Mouse (Mus musculus) intestine, embryonic 15.5 days (tissue): ENCODE measurements around the gene Rfx6. TPM values are rescaled to one million over a fixed set of nuclear protein-coding genes. Genes with fewer than 3 reads are reported as not detected.

Experiments used
- ATAC-seq: fragments of 200-750 bp; cut with Nextera tagmentation; 2 replicates; pipeline ENCODE4 v1.8.0; 2017; ENCODE audit warnings: moderate TSS enrichment, moderate library complexity
- H3K27ac ChIP-seq: fragments of 300-500 bp; sonication (generic); 2 replicates; pipeline ENCODE4 v1.5.1; 2015; ENCODE audit warnings: mild to moderate bottlenecking, inconsistent platforms
- H3K27me3 ChIP-seq: fragments of 300-500 bp; sonication (generic); replicated peaks from 2 replicates; pipeline ENCODE4 v1.6.1; 2015; ENCODE audit warnings: inconsistent platforms
- H3K36me3 ChIP-seq: fragments of 300-500 bp; sonication (generic); 2 replicates; pipeline ENCODE4 v1.6.1; 2015; ENCODE audit warnings: inconsistent platforms
- H3K4me1 ChIP-seq: fragments of 300-500 bp; sonication (generic); replicated peaks from 2 replicates; pipeline ENCODE4 v1.6.1; 2015; ENCODE audit warnings: inconsistent platforms
- H3K4me2 ChIP-seq: fragments of 300-500 bp; sonication (generic); replicated peaks from 2 replicates; pipeline ENCODE4 v1.6.1; 2015; ENCODE audit warnings: mild to moderate bottlenecking, inconsistent platforms
- H3K4me3 ChIP-seq: fragments of 300-500 bp; sonication (generic); replicated peaks from 2 replicates; pipeline ENCODE4 v1.5.1; 2015; ENCODE audit warnings: inconsistent platforms
- H3K9ac ChIP-seq: fragments of 300-500 bp; sonication (generic); 2 replicates; pipeline ENCODE4 v1.6.1; 2015; ENCODE audit warnings: inconsistent platforms
- H3K9me3 ChIP-seq: fragments of 300-500 bp; sonication (generic); 2 replicates; pipeline ENCODE4 v1.6.1; 2016; ENCODE audit warnings: inconsistent platforms
- WGBS: fragments of 180-500 bp; shearing (Covaris S2); methylation state at CpG from one replicate; pipeline ENCODE4 v1.1.7; 2015; 5-methylcytosine and 5-hydroxymethylcytosine counted together
- polyA plus RNA-seq: library from polyadenylated mRNA; unstranded; fragments of >200 nt; fragmentation: Nextera tagmentation; extraction: Ambion mirVana; gene quantifications from 2 replicates; pipeline ENCODE4 v1.2.1, GENCODE M21; 2015

Gene Rfx6
- polyA plus RNA-seq, 1 experiment from 2014 or later = 2.0 TPM

DNA sequence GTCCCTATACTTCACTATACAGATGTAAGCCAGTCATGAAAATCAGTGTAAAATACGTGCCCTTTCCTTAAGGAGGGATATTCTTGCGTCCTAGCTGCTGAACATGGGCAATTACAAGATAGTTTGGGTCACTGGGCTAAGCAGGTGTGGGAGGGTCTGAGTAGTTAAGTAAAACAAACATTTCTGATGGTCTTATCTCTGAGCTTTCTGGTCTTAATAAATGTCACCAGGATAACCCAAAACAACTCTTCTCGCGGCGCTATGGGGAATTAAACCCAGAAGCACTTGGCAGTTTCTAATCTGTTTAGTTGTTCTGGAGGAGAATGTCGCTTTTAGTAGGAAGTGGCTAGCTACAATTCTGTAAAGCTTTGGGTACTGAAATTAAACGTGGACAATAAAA lies 91.7 kb downstream of the Rfx6 start:
- peak; percentile 61 for ATAC-seq
- Histone ChIP-seq H3K9ac (no peak overlapping the region), H3K4me3 (no peak overlapping the region), H3K27me3 (no peaks in the 10 kb centered on the region), H3K36me3 (no peaks in the 10 kb centered on the region), H3K9me3 (no peaks in the 10 kb centered on the region), H3K4me2 (no peak overlapping the region), H3K4me1 (no peaks in the 10 kb centered on the region), H3K27ac (no peak overlapping the region)
- 21% methylated on average over 7 of the region's 7 CpGs for WGBS

GRCm38 (mm10) chr10:51779648-51780047 lies 102.1 kb downstream of the Rfx6 start:
- Histone ChIP-seq H3K4me3 (no peak overlapping the region), H3K4me1 (no peaks in the 10 kb centered on the region), H3K4me2 (no peak overlapping the region), H3K27me3 (no peaks in the 10 kb centered on the region), H3K9me3 (no peaks in the 10 kb centered on the region), H3K9ac (no peak overlapping the region), H3K27ac (no peak overlapping the region), H3K36me3 (no peaks in the 10 kb centered on the region)
- ATAC-seq = no peak
- WGBS = 60% methylated on average over 2 of the region's 2 CpGs

Other genes with a start within 250 kb of the Rfx6 start
- gene Gm49339, start 197.1 kb upstream of the Rfx6 start, polyA plus RNA-seq = not detected in 2 replicates
- gene Lilr4b, start 197.1 kb upstream of the Rfx6 start, polyA plus RNA-seq = 0.61 and 0.80 TPM in 2 replicates
- gene Lilrb4a, start 186.8 kb upstream of the Rfx6 start, polyA plus RNA-seq = 2.8 TPM in 2 replicates
- 12.4 and 14.5 TPM in 2 replicates for gene Fam162b, start 87.2 kb upstream of the Rfx6 start, polyA plus RNA-seq
- not detected in 2 replicates for gene Gprc6a, start 46.3 kb upstream of the Rfx6 start, polyA plus RNA-seq